Mouse (Mus musculus): ENCODE results near the gene Flt1.

The Flt1 gene

GRCm38 (mm10) chr5:147668637-147669344 lies 57.0 kb downstream of the Flt1 start:
- DNase-seq (ENCODE audit: low spot score): no peak

- no peak for DNase-seq (ENCODE audit: low spot score)
Observed at GRCm38 (mm10) chr5:147665946-147666345, 59.9 kb downstream of the Flt1 start.

GRCm38 (mm10) chr5:147665381-147665780 lies 60.4 kb downstream of the Flt1 start:
- DNase-seq (ENCODE audit: low spot score): no peak

- DNase-seq (ENCODE audit: low spot score): no peak
Observed at GRCm38 (mm10) chr5:147659909-147660308, 65.9 kb downstream of the Flt1 start.

GRCm38 (mm10) chr5:147657882-147658855 lies 67.6 kb downstream of the Flt1 start:
- DNase-seq (ENCODE audit: low spot score): no peak

GRCm38 (mm10) chr5:147655761-147656160 lies 70.0 kb downstream of the Flt1 start:
- DNase-seq (ENCODE audit: low spot score): no peak

GRCm38 (mm10) chr5:147651233-147651632 lies 74.6 kb downstream of the Flt1 start:
- DNase-seq (ENCODE audit: low spot score): no peak

- DNase-seq (ENCODE audit: low spot score): no peak
Observed at GRCm38 (mm10) chr5:147646351-147646929, 79.4 kb downstream of the Flt1 start.

- peak; percentile 32 for DNase-seq (ENCODE audit: low spot score)
Observed at GRCm38 (mm10) chr5:147645001-147645645, 80.7 kb downstream of the Flt1 start.

GRCm38 (mm10) chr5:147641452-147641851 lies 84.4 kb downstream of the Flt1 start:
- no peak for DNase-seq (ENCODE audit: low spot score)

- no peak for DNase-seq (ENCODE audit: low spot score)
Observed at GRCm38 (mm10) chr5:147639940-147640339, 85.9 kb downstream of the Flt1 start.

- DNase-seq (ENCODE audit: low spot score): no peak
Observed at GRCm38 (mm10) chr5:147636676-147637075, 89.1 kb downstream of the Flt1 start.

- no peak for DNase-seq (ENCODE audit: low spot score)
Observed at GRCm38 (mm10) chr5:147635883-147636282, 89.9 kb downstream of the Flt1 start.

GRCm38 (mm10) chr5:147634016-147634415 lies 91.8 kb downstream of the Flt1 start:
- DNase-seq (ENCODE audit: low spot score): no peak

- no peak for DNase-seq (ENCODE audit: low spot score)
Observed at GRCm38 (mm10) chr5:147632716-147633115, 93.1 kb downstream of the Flt1 start.

GRCm38 (mm10) chr5:147630426-147631290 lies 95.2 kb downstream of the Flt1 start:
- no peak for DNase-seq (ENCODE audit: low spot score)

- no peak for DNase-seq (ENCODE audit: low spot score)
Observed at GRCm38 (mm10) chr5:147626944-147627343, 98.9 kb downstream of the Flt1 start.

- DNase-seq (ENCODE audit: low spot score): no peak
Observed at GRCm38 (mm10) chr5:147623747-147624146, 102.1 kb downstream of the Flt1 start.

- DNase-seq (ENCODE audit: low spot score): no peak
Observed at GRCm38 (mm10) chr5:147620178-147620577, 105.6 kb downstream of the Flt1 start.

GRCm38 (mm10) chr5:147618243-147618642 lies 107.6 kb downstream of the Flt1 start:
- DNase-seq (ENCODE audit: low spot score): no peak

- no peak for DNase-seq (ENCODE audit: low spot score)
Observed at GRCm38 (mm10) chr5:147616450-147616849, 109.4 kb downstream of the Flt1 start.
